Mouse (Mus musculus) heart, postnatal 14 days (tissue): ENCODE data around the gene Tmem211. TPM values are rescaled to one million over a fixed set of nuclear protein-coding genes. Genes with fewer than 3 reads are reported as not detected.

Experiments used
- DNase-seq, 2 experiments: peaks; one replicate each; pipeline ENCODE4 v3.0.0; 2021 to 2022
- intact Hi-C: fragments of 180-260 bp; cut with DNase I; formaldehyde crosslinking; loops from one replicate; pipeline ENCODE4 v1.15.1; 2025
- long read RNA-seq, 2 experiments: library from polyadenylated mRNA; stranded (forward); transcript quantifications; one replicate each; pipeline ENCODE4 v2.0.0; 2021
- total RNA-seq, 2 experiments: library from RNA; stranded (reverse); gene quantifications; 2 replicates each; pipeline ENCODE4 v1.2.3; 2021

The Tmem211 gene
- total RNA-seq = not detected
- long read RNA-seq, experiment 1 = 0 reads
- long read RNA-seq, experiment 2 = 0 reads

DNA sequence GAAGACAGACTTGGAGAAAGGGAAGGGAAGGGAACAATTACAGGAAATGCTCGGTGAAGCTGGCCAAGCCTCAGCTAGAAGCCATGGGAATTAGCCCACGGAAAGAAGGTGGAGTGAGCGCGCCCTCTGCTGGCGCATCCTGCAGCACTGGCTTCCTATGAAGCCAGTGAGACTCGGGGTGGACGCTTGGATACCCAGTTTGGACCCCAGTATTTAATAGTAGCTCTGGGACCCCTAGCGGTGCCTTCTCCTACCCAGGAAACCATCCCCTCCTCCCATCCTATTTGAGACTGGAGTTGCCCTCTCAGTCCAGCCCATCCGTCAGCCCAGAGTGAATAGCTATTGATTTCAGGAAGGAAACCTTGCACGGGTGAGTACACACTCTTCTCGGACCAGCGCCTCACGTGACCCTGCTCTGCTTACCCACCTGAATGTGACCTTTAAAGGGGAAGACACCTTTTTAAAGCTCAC lies at the start of gene Tmem211:
Gene Tmem211, plus strand, starts transcription at position 278 of the 471 bp plus-strand sequence.
- intact Hi-C loops = loop anchor here (1.0 to 2.0 kb wide), 2 partner anchors 46 to 128 kb away; no protein-coding TSS in a partner anchor
- peak; percentile 89 to 92 for DNase-seq

DNA sequence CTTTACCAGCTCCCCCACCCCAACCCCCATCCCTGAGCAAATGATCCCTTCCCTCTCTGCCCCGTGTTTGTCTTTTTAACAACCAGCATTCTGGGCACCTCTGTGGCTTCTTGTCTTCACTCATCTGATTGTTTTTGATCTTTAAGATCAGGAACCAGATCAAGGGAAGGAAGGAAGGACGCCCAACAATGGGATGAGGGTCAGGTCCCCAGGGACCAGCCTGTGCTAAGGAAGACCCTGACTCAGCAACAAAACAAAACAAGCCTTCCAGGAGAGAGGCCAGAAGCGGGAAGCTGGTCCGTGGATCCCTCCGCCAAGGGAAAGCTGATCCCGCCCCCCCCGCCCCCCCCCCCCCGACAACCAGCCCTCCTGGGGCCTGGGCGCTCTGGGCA lies 47.3 kb upstream of the Tmem211 start:
- intact Hi-C loops = loop anchor here (10.0 kb wide), 1 partner anchor 125 kb away; no protein-coding TSS in a partner anchor
- no peak for DNase-seq

DNA sequence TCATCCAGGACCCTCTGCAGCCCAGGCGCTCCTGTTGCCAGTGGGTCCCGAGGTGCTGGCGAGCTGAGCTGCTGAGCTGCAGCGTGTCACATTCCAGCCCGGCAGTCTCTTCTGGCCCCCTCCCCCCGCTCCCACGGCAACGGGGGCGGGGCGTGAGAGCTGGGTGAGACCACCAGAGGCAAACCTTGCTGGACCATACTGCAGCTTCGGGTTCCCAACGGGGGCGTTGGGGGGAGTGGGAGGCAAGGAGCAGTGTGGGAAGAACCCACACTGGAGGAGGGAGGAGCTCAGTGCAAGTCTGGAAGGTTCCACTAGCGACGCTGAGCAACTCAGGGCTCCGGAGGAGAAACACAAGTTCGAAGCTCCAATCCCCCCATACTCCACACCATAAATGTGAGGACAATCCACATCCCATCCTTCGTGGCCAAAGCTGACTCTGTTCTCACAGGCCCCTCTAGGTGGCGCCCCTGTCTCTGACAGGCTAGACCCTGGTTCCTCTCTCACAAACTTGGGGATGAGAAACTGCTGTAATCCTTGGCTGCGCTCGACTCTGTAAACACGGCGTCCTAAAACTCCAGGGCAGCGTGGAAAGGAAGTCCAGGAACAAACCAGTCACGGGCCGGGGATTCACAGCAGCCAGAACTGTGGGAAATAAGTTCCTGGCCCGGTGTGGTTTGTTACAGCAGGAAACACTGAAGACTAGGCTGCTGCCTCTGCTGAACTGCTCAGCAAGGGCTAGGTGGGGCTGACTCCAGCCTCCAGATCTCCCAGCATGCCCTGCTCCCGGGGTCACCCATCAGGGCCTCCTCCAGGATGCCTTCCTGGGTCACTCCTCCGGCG lies 46.6 kb upstream of the Tmem211 start:
- intact Hi-C loops = loop anchor here (1.0 to 10.0 kb wide), 4 partner anchors 17 to 125 kb away; partner anchors contain the start of genes 2900026A02Rik and Tmem211
- DNase-seq = peak; percentile 92 to 95

GRCm38 (mm10) chr5:113180755-113181154 lies 46.0 kb upstream of the Tmem211 start:
- intact Hi-C loops = loop anchor here (1.0 to 2.0 kb wide), 3 partner anchors 16 to 46 kb away; partner anchors contain the start of genes 2900026A02Rik and Tmem211
- DNase-seq = no peak

- DNase-seq = no peak
- intact Hi-C loops = loop anchor here (2.0 kb wide), 1 partner anchor 15 kb away; no protein-coding TSS in a partner anchor
These were observed 45.3 kb upstream of the Tmem211 start for GRCm38 (mm10) chr5:113181441-113181840.

DNA sequence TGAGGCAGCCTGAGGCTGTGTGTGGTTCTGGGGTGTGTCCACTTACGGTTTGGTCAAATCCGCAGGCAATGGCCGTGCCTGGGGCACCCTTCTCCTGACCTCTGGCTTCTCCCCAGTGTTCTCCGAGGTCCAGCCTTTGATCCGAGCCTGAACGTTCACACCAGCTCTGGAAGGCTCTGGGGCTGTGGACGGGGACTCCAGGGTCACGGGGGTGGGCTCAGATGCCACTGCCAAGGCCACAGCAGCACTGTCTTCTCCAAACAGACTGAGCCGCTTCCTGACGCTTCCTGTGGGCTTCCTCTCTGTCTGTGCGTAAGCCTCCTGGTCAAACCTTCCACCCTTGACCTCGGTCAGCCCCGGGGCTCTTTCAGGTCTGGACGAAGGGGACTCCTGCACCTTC lies 36.2 kb upstream of the Tmem211 start:
- intact Hi-C loops = no loop called here
- no peak for DNase-seq

GRCm38 (mm10) chr5:113191901-113192300 lies 34.8 kb upstream of the Tmem211 start:
- intact Hi-C loops = no loop called here
- DNase-seq = no peak

DNA sequence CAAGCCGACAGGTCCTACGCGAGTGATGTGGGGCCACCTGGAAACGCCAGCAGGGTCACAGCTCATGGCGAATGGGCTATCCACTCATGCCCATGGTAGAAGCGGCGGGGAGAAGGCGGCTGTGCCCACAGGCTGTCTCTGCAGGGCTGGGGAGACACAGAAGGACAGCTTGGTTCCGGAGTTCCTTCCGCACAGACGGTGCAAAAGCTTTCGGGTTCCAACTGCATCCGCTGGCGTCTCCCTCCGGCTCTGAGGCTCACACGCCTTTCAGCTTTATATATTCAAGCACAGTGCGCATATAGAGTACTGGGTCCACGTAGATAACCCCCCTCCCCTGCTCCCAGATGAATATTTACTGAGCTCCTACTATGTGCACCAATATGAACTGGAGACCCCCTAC lies 32.9 kb upstream of the Tmem211 start:
- no peak for DNase-seq
- intact Hi-C loops = no loop called here

DNA sequence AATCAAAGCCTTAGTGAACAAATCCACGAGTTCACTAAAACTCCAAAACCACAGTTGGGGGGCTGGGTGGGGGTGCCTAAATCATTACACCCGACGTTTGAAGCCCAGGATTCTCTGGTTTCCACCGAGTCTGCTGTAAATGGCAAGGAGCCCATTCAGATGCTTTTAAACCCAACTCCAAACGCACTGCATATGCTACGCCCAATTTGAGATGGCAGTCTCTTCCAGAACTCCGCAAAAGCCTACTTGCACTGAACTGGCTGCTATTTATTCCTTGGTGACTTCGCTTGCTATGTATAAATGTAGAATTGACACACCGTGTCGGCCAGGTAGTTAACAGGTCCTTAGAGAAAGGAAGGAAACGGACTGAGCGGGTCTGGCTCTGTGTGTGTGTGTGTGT lies 31.3 kb upstream of the Tmem211 start:
- intact Hi-C loops = no loop called here
- no peak for DNase-seq

DNA sequence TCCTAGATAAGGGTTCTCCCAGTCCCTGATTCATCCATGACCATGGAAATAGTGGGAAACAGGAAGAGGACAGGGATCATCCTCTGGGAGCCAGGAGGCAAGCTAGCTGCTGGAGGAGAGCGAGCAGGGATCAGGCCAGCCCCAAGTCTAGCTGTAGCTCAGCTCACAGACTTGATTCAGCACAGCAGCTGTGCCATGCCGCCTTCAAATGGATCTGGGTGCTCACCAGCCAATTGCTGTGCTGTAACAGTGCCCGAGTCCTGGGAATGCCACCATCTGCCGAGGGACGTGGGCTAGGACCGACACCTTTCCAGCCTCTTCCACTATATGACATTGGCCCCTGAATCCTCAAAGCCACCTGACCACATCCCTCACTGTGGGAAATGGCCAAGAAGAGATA lies 30.8 kb upstream of the Tmem211 start:
- intact Hi-C loops = loop anchor here (2.0 kb wide), 1 partner anchor 15 kb away; no protein-coding TSS in a partner anchor
- no peak for DNase-seq

DNA sequence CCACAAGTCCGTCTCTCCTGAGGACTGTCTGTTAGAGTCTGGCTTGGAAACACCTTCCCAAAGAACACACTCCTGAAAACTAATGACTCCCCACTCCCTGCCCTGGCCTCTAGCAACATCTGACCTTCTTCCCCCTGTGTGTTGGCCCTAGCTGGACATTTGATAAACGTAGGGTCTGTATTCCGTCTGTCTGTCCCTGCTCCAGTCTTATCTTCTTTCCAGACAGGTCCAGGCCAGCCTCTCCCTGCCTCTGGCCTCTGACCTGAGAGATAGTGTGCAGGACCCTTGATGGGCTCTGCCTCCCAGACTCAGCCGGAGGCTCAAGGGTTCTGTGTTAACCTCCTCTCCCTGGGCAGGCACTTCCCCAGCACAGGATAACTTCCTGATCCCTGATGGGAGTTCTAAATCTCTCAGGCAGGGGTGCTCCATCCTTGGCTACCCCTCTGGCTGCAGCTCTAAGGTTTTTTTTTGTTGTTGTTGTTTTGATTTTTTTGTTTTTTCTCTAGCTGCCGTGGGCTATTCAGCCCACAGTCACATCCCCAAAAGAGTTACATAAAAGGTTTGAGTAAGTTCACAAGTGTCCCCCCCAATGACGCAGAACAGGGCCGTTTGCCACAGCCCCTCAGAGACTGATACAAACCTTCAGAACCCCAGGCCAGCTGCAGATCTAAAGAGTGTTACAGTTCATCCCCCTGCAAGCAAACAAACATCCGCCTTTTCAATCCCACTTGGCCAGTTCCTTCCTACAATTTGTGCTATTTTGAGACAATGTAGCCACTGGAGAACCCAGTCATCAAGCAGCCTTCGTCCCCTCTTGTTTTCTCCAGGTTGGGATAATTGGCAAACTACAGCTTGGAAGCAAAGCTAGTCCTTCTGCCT lies 29.6 kb upstream of the Tmem211 start:
- DNase-seq = peak in 1 of 2 experiments; percentile 56
- intact Hi-C loops = loop anchor here (2.0 kb wide), 1 partner anchor 16 kb away; no protein-coding TSS in a partner anchor

GRCm38 (mm10) chr5:113199126-113199771 lies 27.5 kb upstream of the Tmem211 start:
- no peak for DNase-seq
- intact Hi-C loops = no loop called here

GRCm38 (mm10) chr5:113199772-113200134 lies 27.0 kb upstream of the Tmem211 start:
- no peak for DNase-seq
- intact Hi-C loops = no loop called here

GRCm38 (mm10) chr5:113204193-113204592 lies 22.5 kb upstream of the Tmem211 start:
- intact Hi-C loops = no loop called here
- no peak for DNase-seq

DNA sequence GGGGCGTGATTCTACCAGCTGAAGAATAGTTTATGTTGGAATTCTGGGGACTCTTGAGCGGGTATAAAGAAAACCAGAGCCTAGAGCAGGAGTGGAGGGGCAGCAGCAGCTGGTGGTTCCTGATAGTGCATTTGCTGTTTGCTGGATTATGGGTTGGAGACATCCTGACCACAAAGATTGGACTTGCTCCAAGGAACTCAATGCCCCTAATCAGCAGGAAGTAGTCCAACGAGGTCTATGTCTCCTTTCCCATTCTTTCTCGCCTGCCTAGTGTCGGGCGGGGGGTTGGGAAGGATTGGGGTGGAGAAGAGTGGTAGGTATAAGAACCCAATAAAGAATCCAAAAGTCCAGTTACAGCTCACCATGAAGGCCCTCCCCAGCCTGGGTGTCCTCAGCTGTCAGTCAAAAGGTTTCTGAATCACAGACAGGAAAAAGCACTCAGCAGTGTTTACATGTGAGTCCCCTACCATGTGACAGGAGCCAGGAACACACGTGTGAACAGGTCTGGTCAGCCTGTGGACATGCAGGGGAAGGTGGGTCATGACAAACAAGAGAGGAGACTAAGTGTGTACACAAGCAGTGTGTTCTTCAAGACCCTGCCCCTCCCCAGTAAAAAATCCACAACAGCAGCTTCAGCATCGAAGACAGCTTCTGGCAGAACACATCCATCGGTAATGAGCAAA lies 19.9 kb upstream of the Tmem211 start:
- intact Hi-C loops = loop anchor here (1.0 kb wide), 1 partner anchor 17 kb away; no protein-coding TSS in a partner anchor
- no peak for DNase-seq

DNA sequence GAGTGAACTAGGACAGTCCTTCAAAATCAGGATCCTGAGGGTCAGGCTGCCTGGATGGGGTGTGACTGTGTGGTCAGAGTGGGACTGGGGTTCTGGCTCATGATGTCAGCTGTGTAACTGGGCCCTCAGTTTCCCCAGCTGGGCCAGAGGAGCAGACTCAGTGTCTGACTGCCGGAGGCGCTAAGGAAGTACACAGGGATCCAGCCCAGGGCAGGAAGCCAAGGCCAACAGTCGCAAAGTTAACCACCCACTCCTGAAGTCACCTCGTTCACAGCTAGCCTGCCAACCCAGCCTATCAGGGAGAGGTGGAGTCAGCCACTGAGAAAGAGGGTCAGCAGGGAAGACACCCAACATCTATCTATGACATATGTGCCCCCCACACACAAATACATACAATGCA lies 18.7 kb upstream of the Tmem211 start:
- intact Hi-C loops = no loop called here
- DNase-seq = peak; percentile 69 to 80

GRCm38 (mm10) chr5:113208622-113209400 lies 17.9 kb upstream of the Tmem211 start:
- DNase-seq = peak; percentile 80 to 81
- intact Hi-C loops = no loop called here

DNA sequence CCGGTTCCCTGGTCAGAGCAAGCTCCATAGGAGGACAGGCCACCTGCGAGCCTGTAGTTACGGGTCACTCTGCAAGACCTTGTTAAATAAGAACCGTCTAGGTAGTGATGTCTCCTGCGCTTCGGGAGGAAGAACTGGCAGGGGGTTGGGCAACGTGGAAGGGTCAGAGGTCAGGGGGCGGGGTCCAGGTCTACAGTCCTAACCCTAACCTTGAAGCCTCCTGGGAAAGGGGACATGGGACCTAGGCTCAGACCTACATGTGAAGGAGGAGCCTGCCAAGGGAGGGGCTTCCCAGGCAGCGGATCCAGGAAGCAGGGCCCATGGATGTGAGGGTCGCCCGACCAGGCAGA lies 17.3 kb upstream of the Tmem211 start:
- DNase-seq = no peak
- intact Hi-C loops = no loop called here

- no peak for DNase-seq
- intact Hi-C loops = no loop called here
These were observed 16.8 kb upstream of the Tmem211 start for GRCm38 (mm10) chr5:113209898-113210297.
